Mouse (Mus musculus) T-helper 17 cell (primary cell): ENCODE measurements at regions not wholly inside any gene's neighbourhood (a gene's known extent, or its start where the extent isn't known, plus 50 kb on each side); places are given as distances from the start of the nearest gene placed in this dataset.

Experiments
- in situ Hi-C, 2 experiments: fragments of 300-600 bp; cut with MboI, MseI; formaldehyde crosslinking; loops; 1 replicate in 1 of 2; 2 replicates in 1 of 2; pipeline ENCODE4 v1.15.1; 2025; ENCODE audit warnings: high pct_unique_total_duplicates in 2 of 2

GRCm38 (mm10) chr2:145003509-145003908 is 164.0 kb upstream of the Slc24a3 start:
- in situ Hi-C loops, result loop anchor here in 1 of 2 experiments (25.0 kb wide), 1 partner anchor 516 kb away; no protein-coding TSS in a partner anchor

- in situ Hi-C loops, result loop anchor here in 1 of 2 experiments (25.0 kb wide), 1 partner anchor 523 kb away; no protein-coding TSS in a partner anchor
These were observed 156.9 kb upstream of the Slc24a3 start for GRCm38 (mm10) chr2:145010674-145011073.

GRCm38 (mm10) chr2:145011221-145011620 is 156.3 kb upstream of the Slc24a3 start:
- in situ Hi-C loops, result loop anchor here in 1 of 2 experiments (25.0 kb wide), 1 partner anchor 524 kb away; no protein-coding TSS in a partner anchor

- in situ Hi-C loops, result loop anchor here in 1 of 2 experiments (25.0 kb wide), 1 partner anchor 529 kb away; no protein-coding TSS in a partner anchor
These were observed 151.6 kb upstream of the Slc24a3 start for GRCm38 (mm10) chr2:145015951-145016350.

- in situ Hi-C loops, result loop anchor here in 1 of 2 experiments (25.0 kb wide), 1 partner anchor 530 kb away; no protein-coding TSS in a partner anchor
These were observed 150.6 kb upstream of the Slc24a3 start for GRCm38 (mm10) chr2:145016939-145017338.

GRCm38 (mm10) chr2:145017625-145018167 is 149.9 kb upstream of the Slc24a3 start:
- in situ Hi-C loops, result loop anchor here in 1 of 2 experiments (25.0 kb wide), 1 partner anchor 530 kb away; no protein-coding TSS in a partner anchor

- in situ Hi-C loops, result loop anchor here in 1 of 2 experiments (25.0 kb wide), 1 partner anchor 1540 kb away; no protein-coding TSS in a partner anchor
These were observed 119.8 kb upstream of the Slc24a3 start for GRCm38 (mm10) chr2:145047743-145048142.

- in situ Hi-C loops, result loop anchor here in 1 of 2 experiments (25.0 kb wide), 1 partner anchor 1537 kb away; no protein-coding TSS in a partner anchor
These were observed 117.7 kb upstream of the Slc24a3 start for GRCm38 (mm10) chr2:145049655-145050376.

GRCm38 (mm10) chr2:145052405-145052804 is 115.1 kb upstream of the Slc24a3 start:
- in situ Hi-C loops, result no loop called here

GRCm38 (mm10) chr2:145056219-145056618 is 111.3 kb upstream of the Slc24a3 start:
- in situ Hi-C loops, result no loop called here

- in situ Hi-C loops, result no loop called here
These were observed 110.8 kb upstream of the Slc24a3 start for GRCm38 (mm10) chr2:145056762-145057161.

- in situ Hi-C loops, result loop anchor here in 1 of 2 experiments (5.0 kb wide), 1 partner anchor 88 kb away; no protein-coding TSS in a partner anchor
These were observed 97.6 kb upstream of the Slc24a3 start for GRCm38 (mm10) chr2:145069931-145070330.

- in situ Hi-C loops, result no loop called here
These were observed 85.6 kb upstream of the Slc24a3 start for GRCm38 (mm10) chr2:145081926-145082325.

- in situ Hi-C loops, result no loop called here
These were observed 82.9 kb upstream of the Slc24a3 start for GRCm38 (mm10) chr2:145084621-145085020.

- in situ Hi-C loops, result no loop called here
These were observed 81.4 kb upstream of the Slc24a3 start for GRCm38 (mm10) chr2:145086118-145086517.

GRCm38 (mm10) chr2:145103295-145103694 is 64.3 kb upstream of the Slc24a3 start:
- in situ Hi-C loops, result no loop called here

GRCm38 (mm10) chr2:145111615-145112014 is 55.9 kb upstream of the Slc24a3 start:
- in situ Hi-C loops, result no loop called here

- in situ Hi-C loops, result no loop called here
These were observed 52.5 kb upstream of the Slc24a3 start for GRCm38 (mm10) chr2:145115043-145115442.
